Mouse (Mus musculus) G1E-ER4 (cell line): ENCODE results near the gene Nipal3. TPM values are rescaled to one million over a fixed set of nuclear protein-coding genes. Genes with fewer than 3 reads are reported as not detected.

Experiments used
- GATA1 ChIP-seq: IDR thresholded peaks from one replicate; pipeline ENCODE4 v1.8.0; 2012; ENCODE audit warnings: low read length, inconsistent platforms
- polyA plus RNA-seq: library from polyadenylated mRNA; stranded (reverse); fragments of >175 nt; gene quantifications from 2 replicates; pipeline ENCODE4 v1.2.3, GENCODE M21; 2012

Nipal3 gene
- 27.0 and 34.5 TPM in 2 replicates for polyA plus RNA-seq

GRCm38 (mm10) chr4:135494521-135495396, at the start of gene Nipal3, which contains the start of gene Stpg1:
Nipal3 (minus strand) TSS chr4:135495038.
Stpg1 (plus strand) TSS chr4:135494790.
- TF ChIP-seq GATA1: no peak

- TF ChIP-seq GATA1: no peak
Observed at GRCm38 (mm10) chr4:135544284-135544683, 49.4 kb upstream of the Nipal3 start.

DNA sequence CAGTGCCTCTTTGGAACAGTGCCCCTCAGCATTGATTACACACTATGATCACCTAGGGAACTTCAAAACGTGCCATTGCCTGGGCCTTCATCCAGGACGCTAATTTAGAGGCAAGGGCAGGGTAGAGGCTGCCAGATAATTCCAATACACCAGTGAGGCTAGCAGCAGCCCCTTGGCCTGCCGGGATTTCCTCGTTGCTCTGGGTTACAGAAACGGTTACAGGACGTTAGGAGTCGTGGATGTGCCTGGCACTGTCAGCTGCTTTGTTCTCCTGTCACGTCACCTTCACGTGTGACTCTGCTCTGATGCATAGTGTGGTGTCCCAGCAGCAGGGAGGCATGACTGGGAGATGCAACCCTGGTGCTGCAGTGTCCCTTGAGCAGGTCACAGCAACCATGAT, 45.2 kb upstream of the Nipal3 start:
- TF ChIP-seq GATA1: no peak

- no peak for TF ChIP-seq GATA1
Observed at GRCm38 (mm10) chr4:135539056-135539455, 44.2 kb upstream of the Nipal3 start.

DNA sequence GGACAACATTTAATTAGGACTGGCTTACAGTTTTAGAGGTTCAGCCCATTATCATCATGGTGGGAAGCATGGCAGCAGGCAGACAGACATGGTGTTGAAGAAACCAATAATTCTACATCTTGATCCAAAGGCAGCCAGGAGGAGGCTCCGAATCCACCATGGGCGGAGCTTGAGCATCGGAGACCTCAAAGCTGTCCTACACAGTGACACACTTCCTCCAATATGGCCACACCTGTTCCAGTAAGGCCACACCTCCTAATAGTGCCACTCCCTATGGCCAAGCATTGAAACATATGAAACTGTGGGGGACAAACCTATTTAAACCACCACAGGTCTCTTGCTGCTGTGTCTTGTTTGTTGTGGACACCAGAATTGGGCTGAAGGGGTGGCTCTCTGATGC, 40.2 kb upstream of the Nipal3 start:
- TF ChIP-seq GATA1: no peak

DNA sequence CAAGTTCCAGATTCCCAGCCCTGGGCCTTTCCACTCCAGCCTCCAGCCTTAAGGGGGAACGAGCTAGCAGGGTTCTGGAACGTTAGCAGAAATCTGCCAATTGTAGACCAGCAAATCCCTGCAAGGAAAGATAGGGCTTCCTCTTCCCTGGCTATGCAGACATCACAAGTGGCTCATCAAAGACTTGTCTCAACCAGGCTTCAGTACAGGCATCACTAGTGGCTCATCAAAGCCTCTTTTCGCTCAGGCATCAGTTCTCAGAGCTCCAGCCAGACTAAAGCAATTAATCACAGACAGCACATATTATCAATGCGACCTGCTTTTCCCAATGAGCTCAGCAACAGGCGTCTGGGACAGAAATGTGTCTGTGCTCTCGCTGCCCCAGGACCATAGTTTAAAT, 38.2 kb upstream of the Nipal3 start:
- TF ChIP-seq GATA1: no peak

DNA sequence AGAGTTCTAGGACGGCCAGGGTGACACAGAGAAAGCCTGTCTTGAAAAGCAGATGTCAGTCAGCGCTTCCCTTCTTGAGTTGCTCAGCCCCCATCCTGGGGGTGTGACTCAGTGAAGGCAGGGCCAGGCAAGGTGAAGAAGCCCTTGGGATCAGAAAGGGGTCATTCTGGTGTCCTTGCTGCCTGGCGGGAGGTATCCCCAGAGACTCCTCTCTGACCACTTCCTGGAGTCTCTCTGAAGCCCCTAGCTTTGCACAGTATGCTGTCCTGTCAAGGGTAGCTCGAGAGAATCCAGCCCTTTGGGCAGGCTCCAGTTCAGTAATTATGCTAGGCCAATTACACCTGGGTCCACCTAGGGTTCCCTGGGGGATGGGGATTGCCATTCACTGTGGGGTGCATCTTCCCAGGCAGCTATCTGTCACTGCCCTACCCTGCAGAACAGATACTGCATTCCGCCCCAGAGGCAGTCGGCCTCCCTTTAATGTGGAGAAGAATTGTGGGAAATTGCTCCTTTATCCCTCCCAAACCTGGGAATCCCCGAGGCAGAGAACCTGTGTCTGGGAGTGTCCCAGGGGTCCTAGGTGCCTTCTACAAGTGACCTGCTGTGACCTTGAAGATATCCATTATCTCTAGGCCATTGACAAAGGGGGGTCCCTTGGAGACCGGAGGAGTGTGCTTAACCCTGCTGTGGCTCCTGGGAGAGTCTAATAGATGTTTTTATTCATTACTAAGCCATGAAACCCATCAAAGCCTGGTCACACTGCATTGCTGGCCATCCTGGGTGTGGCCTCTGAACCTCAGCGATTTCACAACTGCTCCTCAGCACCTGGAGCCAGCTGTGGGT, 37.2 kb upstream of the Nipal3 start:
- no peak for TF ChIP-seq GATA1

- no peak for TF ChIP-seq GATA1
Observed at GRCm38 (mm10) chr4:135531236-135531635, 36.4 kb upstream of the Nipal3 start.

DNA sequence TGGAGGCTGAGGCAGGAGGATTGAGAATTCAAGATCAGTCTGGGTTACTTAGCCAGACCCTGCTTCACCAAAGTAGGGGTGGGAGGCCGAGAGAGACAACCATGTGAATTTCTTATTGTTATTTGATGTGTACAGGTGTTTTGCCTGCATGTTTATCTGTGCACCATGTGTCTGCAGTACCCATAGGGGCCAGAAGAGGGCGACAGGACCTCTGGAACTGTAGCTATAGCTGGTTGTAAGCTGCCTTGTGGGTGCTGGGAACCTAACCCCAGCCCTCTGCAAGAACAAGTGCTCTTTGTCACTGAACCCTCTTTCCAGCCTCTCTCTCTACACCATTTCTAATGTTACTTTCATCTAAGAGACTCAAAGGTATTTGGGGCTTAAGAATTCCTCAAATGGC, 35.4 kb upstream of the Nipal3 start:
- no peak for TF ChIP-seq GATA1

DNA sequence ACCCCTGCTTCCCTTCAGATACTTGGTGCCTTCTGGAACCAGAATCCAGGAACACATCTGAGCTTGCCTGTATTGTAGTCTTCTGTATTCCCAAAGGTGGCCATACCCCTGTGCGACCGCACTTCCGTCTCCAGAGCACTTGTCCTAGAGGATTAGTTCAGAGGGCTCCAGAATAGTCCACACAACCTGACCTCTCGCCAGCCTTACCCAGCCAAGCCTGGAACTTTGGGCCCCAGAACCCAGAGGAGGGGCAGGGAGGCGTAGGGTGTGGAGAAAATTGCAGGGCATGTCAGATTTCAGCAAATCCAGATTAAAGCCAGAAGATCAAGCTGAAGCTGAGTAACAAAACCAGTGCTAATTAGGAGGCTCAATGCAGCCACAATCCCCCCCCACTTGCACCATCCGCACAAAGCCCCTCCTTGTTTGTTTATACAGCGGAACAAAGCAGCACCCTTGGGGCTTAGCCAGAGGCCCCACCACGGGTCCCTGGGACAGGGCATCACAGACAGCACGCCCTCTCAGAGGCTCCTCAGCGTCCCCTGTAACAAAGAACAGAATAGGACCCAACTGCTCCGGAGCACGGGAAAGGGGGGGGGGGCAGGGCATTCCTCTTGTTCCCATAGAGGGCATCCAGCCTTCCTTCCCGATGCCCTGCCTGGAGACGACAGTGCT, 31.3 kb upstream of the Nipal3 start:
- no peak for TF ChIP-seq GATA1

- TF ChIP-seq GATA1: no peak
Observed at GRCm38 (mm10) chr4:135525057-135525456, 30.2 kb upstream of the Nipal3 start.

DNA sequence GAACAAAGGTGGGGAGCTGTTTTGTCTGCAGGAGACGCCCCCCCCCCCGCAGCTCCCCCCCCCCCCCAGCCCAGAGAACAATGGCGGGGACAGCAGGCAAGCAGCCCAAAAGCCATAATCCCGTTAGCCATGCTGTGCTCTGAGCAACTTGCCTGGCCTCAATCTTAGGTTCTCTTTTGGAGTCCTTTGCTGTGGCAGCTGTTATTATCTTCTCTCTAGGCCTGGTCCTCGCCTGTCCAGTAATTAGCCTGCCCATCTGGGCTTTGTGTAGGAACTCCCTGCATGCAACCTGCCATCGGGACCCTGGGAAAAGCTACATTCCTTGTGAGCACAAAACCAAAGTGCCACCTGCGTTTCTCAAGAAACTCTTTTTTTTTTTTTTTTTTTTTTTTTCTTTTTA, 29.1 kb upstream of the Nipal3 start:
- TF ChIP-seq GATA1: no peak

- TF ChIP-seq GATA1: no peak
Observed at GRCm38 (mm10) chr4:135520421-135520820, 25.6 kb upstream of the Nipal3 start.

DNA sequence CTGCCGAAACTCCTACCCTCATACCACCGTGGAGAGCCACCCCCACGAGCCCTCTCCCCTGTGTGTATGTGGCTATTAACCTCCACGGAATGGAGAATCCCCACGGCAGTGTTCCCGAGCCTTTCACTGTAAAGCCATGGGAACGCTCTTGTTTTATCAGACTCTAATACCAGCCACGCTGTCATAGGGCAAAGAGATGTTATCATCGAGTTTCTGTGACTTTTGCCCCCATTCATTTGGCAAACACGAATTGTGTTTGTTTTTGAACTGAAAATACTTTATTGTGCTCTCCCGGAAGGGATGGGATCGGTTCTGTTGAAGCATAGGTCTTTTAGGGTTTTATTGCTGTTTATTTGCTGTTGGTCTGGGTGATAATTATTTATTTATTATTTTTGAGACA, 23.3 kb upstream of the Nipal3 start:
- TF ChIP-seq GATA1: no peak

DNA sequence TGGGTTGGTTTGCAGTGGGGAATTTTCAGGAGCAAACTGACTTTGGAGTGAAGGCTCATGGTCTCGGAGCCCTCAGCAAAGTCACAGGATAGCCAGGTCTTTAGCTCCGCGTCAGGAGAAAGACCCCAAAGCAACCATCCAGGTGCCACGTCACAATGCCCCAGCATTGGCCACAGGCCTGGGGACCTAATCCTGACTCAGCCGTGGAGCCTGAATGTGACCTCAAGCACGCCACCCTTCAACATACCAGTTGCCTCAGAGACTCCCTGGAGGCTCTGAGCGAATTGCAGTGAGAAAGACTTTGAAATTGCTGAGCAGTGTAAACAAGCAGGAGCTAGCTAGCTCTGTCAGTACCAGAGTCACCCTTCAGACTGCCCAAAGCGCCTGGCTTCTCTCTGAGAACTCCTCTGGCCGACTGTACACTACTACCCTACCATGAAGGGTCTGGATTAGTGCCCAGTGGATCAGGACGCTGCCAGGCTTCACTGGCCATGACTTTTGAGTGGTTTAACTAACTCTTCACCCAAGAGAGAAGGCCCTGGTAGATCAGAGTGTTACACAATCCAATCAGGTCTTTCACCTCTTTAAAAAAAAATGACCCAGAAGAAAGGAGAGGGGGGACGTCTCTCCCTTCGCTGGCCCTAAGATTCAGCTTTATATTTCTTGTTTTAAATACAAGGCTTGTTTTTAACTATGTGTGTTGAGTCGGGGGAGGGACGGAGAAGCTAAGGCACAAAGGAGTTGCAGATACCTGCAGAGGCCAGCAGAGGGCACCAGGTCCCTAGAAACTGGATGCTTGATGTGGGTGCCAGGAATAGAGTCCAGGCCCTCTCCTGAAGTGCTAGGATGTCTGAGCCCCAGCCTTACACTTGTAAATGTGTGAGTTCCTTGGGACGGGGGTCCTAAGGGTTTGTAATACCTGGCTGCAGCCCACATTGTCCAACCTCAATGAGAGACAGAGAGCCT, 21.8 kb upstream of the Nipal3 start:
- TF ChIP-seq GATA1: no peak
